ENCODE assay signal across 28 mouse cellular contexts in genomic region chr12:105777651-105778050, GRCm38 (mm10).
"Had no signal": no experiment of that assay in that cellular context is flagged by ENCODE, and none has a peak within 500 bp of the region (broad histone marks: within the 10 kb centered on the region; RNA-seq: fewer than 3 reads in every experiment).

No protein-coding gene starts in this region.

- H3K27ac ChIP-seq: limb, embryonic 10.5 days; limb, embryonic 12.5 days; limb, embryonic 13.5 days; limb, embryonic 15.5 days; liver, embryonic 12.5 days; liver, embryonic 13.5 days; liver, embryonic 14.5 days; liver, embryonic 15.5 days; lung, embryonic 15.5 days; macrophage; midbrain, embryonic 10.5 days; midbrain, embryonic 12.5 days; midbrain, embryonic 13.5 days; midbrain, embryonic 15.5 days; neural tube, embryonic 12.5 days had no signal

- H3K36me3 ChIP-seq: limb, embryonic 10.5 days; limb, embryonic 12.5 days; limb, embryonic 13.5 days; limb, embryonic 15.5 days; liver, embryonic 12.5 days; liver, embryonic 13.5 days; liver, embryonic 15.5 days; lung, embryonic 15.5 days; midbrain, embryonic 10.5 days; midbrain, embryonic 12.5 days; midbrain, embryonic 13.5 days; midbrain, embryonic 15.5 days; neural tube, embryonic 12.5 days had no signal

- H3K4me1 ChIP-seq: limb, embryonic 10.5 days; limb, embryonic 12.5 days; limb, embryonic 13.5 days; limb, embryonic 15.5 days; liver, embryonic 12.5 days; liver, embryonic 15.5 days; lung, embryonic 15.5 days; midbrain, embryonic 10.5 days; midbrain, embryonic 12.5 days; midbrain, embryonic 13.5 days; midbrain, embryonic 15.5 days; neural tube, embryonic 12.5 days had no signal

- H3K4me3 ChIP-seq: limb, embryonic 10.5 days; limb, embryonic 12.5 days; limb, embryonic 13.5 days; limb, embryonic 15.5 days; liver, embryonic 12.5 days; liver, embryonic 13.5 days; liver, embryonic 15.5 days; lung, embryonic 15.5 days; megakaryocyte, embryonic 14.5 days; midbrain, embryonic 10.5 days; midbrain, embryonic 12.5 days; midbrain, embryonic 13.5 days; midbrain, embryonic 15.5 days; myocyte; neural tube, embryonic 12.5 days had no signal

- H3K9me3 ChIP-seq: limb, embryonic 10.5 days; limb, embryonic 12.5 days; limb, embryonic 15.5 days; liver, embryonic 15.5 days; lung, embryonic 15.5 days; midbrain, embryonic 10.5 days; midbrain, embryonic 12.5 days; midbrain, embryonic 13.5 days; midbrain, embryonic 15.5 days; neural tube, embryonic 12.5 days had no signal

- DNase-seq: left cerebral cortex, postnatal 4 days; liver; liver, embryonic 13.5 days; liver, postnatal 0 days; lung, adult 18-20 months; lung, adult 2 months; lung, embryonic 14.5 days; lung, postnatal 10 days; lung, postnatal 14 days; lung, postnatal 36 days; lung, postnatal 4 days; midbrain, embryonic 14.5 days had no signal

- H3K9ac ChIP-seq: limb, embryonic 12.5 days; limb, embryonic 13.5 days; limb, embryonic 15.5 days; liver, embryonic 12.5 days; liver, embryonic 13.5 days; liver, embryonic 14.5 days; liver, embryonic 15.5 days; liver, postnatal 0 days; lung, embryonic 14.5 days; lung, embryonic 15.5 days; midbrain, embryonic 12.5 days; midbrain, embryonic 13.5 days; midbrain, embryonic 15.5 days; neural tube, embryonic 12.5 days had no signal

- H3K27me3 ChIP-seq: limb, embryonic 12.5 days; limb, embryonic 13.5 days; limb, embryonic 15.5 days; liver, embryonic 13.5 days; liver, embryonic 15.5 days; lung, embryonic 15.5 days; midbrain, embryonic 12.5 days; midbrain, embryonic 13.5 days; midbrain, embryonic 15.5 days; neural tube, embryonic 12.5 days had no signal
